Mouse (Mus musculus) cerebellum, adult (tissue): Measurements from ENCODE around the gene Gm3435.
"Not testable (repeated sequence)": the region's sequence is repeated elsewhere in the genome, so short reads cannot be mapped to it uniquely, and the experiment has no call there.

Source experiments
- ATAC-seq: cut with Nextera tagmentation; 2 replicates; pipeline ENCODE4 v1.9.2; 2017; ENCODE audit warnings: mild to moderate bottlenecking, moderate library complexity, mixed read lengths; ENCODE audit not compliant: insufficient number of reproducible peaks, low FRiP score, low TSS enrichment

The Gm3435 gene

DNA sequence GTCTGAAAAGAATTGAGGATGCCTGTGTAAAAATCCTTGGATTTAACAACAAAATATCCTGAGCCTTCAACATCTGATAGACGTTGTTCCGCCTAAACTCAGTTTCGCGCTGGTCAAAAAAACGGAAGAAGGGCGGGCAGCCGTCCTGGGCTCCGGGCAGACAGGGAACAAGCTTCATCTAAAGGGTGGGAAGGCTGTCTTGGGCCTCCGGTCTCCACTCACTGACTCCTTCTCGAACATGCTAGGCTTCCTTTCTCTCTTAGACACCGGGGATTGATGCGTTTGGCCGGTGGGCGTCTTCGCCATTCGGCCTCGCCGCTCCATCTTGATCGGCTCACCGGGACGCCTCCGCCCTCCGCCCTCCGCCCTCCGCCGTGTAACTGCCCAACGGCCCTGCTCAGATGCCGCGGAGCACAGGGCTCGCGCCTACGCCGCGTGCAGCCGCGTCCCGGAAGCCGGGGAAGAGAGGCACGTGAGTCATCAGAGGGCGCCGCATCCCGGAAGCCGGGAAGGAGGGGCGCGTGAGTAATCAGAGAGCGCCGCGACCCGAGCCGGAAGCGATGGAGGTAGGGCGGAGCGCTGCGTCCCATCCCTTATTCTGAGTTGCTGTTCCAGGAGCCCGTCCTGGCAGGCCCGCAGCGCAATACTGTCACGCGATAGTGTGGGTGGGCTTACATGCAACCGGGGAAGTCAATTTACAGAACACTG, at the start of gene Gm3435:
TSS of gene Gm3435 (plus strand) at position 471 of the 708 bp plus-strand sequence.
- ATAC-seq, result peak; percentile 95

DNA sequence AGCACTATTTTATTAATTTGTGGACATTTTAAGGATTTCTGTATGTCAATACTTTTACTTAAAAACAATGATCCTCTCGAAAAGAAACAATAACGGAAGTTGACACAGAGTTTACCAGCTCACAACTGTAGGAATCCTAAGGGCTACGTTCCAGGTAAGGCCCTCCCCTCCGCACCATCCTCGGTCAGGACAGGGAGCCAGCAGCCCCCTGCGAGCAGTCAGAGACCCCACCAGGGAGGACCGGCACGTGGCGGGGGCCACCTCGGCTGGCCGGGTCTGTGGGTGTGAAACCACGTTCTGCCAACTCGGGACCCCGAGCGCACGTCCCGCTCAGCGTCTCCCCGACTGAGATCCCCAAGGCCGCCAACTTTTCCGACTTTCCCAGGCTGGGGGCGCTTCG, 49.5 kb upstream of the Gm3435 start:
- ATAC-seq, result no peak

DNA sequence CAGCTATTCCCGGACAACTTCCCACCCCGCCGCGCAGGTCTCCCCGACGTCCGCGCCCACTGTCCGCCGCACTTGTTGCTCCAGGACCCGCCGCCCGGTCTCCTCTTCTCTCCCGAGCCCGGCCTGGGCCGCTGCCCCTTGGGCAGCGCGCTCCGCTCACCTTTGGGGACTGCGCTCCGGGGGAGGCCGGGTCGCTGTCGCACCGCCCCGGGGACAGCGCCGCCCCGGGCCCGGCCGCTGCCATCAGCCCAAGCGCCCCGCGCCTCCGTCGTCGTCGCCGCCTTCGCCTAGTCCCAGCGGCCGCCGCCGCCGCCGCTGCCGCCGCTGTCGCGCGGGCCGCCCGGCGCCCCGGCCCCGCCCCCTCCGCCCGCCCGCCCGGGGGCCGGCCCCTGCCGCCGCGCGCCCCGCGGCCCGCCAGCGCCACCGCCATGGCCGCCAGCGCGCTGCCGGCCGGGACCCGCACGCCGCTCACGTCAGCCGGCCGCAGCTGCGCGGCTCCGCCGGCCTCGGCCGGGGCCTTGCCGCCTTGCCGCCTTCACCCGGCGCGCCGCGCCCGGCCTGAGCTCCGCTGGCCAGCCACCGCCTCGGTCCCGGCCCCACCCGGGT, 48.9 kb upstream of the Gm3435 start, which contains the start of gene Phf10:
TSS of gene Phf10 (minus strand) at position 323 of the 606 bp plus-strand sequence.
- peak; percentile 87 for ATAC-seq

DNA sequence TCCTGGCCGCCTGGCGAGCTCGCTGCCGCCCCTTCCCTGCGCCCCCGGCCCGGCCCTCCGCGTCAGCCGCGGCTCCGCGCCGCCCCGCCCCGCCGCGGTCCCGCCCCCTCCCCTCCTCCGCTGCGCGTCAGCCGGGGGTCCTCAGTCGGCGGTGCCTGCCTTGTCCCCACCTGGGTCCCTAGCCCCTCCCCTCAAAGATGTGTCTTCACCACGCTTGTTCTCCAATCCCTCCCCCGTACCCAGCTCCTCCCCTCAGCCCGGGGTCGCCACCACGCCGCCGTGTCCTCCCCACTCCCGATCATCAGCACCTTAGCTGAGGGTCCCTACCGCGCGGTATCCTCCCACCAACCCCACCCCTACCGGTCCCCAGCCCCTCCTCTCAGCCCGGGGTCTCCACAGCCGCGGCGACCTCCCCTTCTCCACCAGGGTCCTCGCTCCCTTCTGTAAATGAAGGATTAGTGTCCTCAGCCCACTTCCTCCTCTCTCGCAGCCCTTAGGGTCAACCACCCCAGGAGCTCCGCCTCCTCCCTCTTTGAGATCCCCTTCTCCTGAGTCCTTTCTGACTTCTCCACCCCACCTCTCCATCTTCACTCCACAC, 48.3 kb upstream of the Gm3435 start:
- ATAC-seq, result peak; percentile 59

DNA sequence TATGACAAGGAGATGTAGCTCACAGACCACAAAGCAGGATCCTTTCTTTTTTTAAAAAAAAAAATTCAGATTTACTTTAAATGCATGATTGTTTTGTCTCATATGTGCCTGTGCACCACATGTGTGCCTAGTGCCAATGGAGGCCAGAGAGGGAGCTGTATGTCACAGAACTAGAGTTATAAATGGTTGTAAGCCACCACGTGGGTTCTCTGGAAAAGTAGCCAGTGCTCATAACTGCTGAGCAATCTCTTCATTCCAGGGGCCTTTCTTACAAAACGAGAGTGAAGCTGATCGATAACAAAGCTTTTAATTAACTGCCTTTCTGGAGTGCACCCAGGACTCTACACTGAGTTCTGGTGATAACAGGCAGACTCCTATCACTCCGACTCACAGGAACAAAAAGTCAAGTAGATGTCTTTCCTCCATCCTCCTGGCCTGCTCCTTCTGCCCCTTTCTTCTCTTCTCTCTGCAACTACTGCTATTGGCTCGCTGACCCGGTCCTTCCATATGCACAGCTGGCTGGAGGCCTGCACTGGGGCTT, 41.5 kb upstream of the Gm3435 start:
- ATAC-seq, result not testable (repeated sequence)

DNA sequence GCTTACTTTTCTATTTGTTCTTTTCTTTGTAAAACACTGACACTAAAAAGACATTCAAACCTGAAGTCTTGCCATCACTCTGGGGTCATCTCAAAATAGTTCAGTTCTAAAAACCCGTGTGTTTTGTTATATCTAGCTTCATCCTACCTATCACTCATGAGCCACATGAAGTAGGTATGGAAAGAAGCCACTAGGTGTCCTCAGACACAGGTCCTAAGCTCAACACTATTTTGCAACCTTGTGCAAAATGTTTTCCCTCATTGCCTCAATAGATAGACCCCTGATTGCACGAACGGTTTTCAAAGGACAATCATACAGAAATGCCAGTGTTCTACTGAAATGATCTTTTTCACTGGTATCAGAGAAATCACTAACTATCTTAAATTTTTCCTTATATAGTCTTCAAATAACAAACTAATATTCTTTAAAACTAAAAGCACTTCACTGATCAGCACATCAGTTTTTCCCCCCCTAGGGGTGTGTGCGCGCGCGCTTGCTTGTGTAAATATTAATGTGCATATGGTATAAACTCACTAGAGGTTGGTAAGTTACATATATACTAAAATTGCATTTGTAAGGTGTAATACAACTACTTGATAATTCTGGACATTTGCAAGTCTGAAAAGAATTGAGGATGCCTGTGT, 32.1 kb upstream of the Gm3435 start:
- peak; percentile 58; the same call in 1 of the 2 replicates for ATAC-seq

DNA sequence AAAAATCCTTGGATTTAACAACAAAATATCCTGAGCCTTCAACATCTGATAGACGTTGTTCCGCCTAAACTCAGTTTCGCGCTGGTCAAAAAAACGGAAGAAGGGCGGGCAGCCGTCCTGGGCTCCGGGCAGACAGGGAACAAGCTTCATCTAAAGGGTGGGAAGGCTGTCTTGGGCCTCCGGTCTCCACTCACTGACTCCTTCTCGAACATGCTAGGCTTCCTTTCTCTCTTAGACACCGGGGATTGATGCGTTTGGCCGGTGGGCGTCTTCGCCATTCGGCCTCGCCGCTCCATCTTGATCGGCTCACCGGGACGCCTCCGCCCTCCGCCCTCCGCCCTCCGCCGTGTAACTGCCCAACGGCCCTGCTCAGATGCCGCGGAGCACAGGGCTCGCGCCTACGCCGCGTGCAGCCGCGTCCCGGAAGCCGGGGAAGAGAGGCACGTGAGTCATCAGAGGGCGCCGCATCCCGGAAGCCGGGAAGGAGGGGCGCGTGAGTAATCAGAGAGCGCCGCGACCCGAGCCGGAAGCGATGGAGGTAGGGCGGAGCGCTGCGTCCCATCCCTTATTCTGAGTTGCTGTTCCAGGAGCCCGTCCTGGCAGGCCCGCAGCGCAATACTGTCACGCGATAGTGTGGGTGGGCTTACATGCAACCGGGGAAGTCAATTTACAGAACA, 31.5 kb upstream of the Gm3435 start, which contains the start of the genes 9030025P20Rik and Gm3417:
TSS of gene 9030025P20Rik (plus strand) at position 107 of the 677 bp plus-strand sequence.
TSS of gene Gm3417 (minus strand) at position 429 of the 677 bp plus-strand sequence.
- ATAC-seq, result peak; percentile 95

DNA sequence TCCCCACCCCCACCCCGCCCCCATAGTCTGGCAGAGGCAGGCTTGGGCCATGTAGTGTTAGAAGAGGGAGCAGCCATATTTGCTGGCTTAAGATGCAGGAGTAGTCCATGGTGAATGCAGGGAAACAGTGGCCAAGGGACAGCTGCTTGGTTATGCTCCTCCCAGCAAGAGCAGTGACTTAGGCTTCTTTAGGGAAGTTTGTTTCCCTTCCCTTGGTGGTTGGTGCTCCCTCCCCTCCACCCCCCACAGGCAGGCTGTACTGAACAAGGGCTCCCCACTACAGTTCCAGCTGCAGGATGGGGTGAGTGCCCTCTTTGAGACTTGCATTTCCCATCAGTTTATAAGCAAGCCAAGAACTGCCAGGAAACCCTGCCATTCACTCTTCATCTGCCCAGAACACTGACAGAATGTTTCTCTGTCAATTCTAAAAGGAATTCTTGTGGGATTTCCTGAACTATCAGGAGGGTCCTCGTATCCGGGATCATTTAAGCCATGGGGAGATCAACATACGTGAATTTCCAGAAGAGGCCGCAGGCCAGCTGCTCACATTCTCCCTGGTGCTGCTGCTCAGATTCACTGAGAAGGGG, 19.8 kb upstream of the Gm3435 start:
- not testable (repeated sequence) for ATAC-seq

DNA sequence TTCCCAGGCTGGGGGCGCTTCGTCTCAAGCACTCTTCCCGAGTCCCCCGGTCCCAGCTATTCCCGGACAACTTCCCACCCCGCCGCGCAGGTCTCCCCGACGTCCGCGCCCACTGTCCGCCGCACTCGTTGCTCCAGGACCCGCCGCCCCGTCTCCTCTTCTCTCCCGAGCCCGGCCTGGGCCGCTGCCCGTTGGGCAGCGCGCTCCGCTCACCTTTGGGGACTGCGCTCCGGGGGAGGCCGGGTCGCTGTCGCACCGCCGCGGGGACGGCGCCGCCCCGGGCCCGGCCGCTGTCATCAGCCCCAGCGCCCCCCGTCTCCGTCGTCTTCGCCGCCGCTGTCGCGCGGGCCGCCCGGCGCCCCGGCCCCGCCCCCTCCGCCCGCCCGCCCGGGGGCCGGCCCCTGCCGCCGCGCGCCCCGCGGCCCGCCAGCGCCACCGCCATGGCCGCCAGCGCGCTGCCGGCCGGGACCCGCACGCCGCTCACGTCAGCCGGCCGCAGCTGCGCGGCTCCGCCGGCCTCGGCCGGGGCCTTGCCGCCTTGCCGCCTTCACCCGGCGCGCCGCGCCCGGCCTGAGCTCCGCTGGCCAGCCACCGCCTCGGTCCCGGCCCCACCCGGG, 17.3 kb upstream of the Gm3435 start:
- peak; percentile 81 for ATAC-seq

DNA sequence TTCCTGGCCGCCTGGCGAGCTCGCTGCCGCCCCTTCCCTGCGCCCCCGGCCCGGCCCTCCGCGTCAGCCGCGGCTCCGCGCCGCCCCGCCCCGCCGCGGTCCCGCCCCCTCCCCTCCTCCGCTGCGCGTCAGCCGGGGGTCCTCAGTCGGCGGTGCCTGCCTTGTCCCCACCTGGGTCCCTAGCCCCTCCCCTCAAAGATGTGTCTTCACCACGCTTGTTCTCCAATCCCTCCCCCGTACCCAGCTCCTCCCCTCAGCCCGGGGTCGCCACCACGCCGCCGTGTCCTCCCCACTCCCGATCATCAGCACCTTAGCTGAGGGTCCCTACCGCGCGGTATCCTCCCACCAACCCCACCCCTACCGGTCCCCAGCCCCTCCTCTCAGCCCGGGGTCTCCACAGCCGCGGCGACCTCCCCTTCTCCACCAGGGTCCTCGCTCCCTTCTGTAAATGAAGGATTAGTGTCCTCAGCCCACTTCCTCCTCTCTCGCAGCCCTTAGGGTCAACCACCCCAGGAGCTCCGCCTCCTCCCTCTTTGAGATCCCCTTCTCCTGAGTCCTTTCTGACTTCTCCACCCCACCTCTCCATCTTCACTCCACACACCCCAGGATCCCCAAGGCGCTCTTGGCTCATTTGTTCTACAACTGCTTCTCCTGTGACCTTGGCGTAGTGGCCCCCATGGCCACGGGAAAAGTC, 16.7 kb upstream of the Gm3435 start:
- peak; percentile 38 for ATAC-seq

DNA sequence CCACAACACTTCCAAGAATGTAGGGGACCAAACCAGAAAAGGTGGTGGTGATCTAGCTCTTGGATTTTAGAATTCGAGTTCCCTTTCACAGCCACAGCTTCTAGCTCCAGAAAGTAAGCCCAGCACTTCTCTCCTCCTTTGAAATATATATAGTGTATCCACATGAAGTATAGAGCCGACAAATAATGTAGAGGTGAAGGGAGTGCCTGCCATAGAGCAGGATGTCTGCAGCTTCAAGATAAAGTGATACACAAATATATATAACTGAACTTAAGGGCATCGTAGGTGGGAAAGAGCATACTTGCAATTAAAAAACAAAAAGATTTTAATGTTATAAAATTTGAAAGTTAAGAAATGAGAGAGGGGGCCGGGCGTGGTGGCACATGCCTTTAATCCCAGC, 15.8 kb upstream of the Gm3435 start:
- ATAC-seq, result not testable (repeated sequence)

DNA sequence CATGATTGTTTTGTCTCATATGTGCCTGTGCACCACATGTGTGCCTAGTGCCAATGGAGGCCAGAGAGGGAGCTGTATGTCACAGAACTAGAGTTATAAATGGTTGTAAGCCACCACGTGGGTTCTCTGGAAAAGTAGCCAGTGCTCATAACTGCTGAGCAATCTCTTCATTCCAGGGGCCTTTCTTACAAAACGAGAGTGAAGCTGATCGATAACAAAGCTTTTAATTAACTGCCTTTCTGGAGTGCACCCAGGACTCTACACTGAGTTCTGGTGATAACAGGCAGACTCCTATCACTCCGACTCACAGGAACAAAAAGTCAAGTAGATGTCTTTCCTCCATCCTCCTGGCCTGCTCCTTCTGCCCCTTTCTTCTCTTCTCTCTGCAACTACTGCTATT, 9.9 kb upstream of the Gm3435 start:
- ATAC-seq, result not testable (repeated sequence)

DNA sequence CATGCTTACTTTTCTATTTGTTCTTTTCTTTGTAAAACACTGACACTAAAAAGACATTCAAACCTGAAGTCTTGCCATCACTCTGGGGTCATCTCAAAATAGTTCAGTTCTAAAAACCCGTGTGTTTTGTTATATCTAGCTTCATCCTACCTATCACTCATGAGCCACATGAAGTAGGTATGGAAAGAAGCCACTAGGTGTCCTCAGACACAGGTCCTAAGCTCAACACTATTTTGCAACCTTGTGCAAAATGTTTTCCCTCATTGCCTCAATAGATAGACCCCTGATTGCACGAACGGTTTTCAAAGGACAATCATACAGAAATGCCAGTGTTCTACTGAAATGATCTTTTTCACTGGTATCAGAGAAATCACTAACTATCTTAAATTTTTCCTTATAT, 888 bp upstream of the Gm3435 start:
- not testable (repeated sequence) for ATAC-seq

DNA sequence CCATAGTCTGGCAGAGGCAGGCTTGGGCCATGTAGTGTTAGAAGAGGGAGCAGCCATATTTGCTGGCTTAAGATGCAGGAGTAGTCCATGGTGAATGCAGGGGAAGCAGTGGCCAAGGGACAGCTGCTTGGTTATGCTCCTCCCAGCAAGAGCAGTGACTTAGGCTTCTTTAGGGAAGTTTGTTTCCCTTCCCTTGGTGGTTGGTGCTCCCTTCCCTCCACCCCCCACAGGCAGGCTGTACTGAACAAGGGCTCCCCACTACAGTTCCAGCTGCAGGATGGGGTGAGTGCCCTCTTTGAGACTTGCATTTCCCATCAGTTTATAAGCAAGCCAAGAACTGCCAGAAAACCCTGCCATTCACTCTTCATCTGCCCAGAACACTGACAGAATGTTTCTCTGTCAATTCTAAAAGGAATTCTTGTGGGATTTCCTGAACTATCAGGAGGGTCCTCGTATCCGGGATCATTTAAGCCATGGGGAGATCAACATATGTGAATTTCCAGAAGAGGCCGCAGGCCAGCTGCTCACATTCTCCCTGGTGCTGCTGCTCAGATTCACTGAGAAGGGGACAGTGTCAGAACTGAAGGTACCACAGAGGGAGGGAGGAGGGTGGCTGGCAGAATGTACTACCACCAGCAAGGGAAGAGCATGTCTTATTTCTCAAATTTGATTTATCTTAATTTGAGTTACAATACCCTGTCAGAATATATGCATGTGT, 11.7 kb downstream of the Gm3435 start:
- not testable (repeated sequence) for ATAC-seq

DNA sequence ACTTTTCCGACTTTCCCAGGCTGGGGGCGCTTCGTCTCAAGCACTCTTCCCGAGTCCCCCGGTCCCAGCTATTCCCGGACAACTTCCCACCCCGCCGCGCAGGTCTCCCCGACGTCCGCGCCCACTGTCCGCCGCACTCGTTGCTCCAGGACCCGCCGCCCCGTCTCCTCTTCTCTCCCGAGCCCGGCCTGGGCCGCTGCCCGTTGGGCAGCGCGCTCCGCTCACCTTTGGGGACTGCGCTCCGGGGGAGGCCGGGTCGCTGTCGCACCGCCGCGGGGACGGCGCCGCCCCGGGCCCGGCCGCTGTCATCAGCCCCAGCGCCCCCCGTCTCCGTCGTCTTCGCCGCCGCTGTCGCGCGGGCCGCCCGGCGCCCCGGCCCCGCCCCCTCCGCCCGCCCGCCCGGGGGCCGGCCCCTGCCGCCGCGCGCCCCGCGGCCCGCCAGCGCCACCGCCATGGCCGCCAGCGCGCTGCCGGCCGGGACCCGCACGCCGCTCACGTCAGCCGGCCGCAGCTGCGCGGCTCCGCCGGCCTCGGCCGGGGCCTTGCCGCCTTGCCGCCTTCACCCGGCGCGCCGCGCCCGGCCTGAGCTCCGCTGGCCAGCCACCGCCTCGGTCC, 14.0 kb downstream of the Gm3435 start:
- ATAC-seq, result peak; percentile 85

DNA sequence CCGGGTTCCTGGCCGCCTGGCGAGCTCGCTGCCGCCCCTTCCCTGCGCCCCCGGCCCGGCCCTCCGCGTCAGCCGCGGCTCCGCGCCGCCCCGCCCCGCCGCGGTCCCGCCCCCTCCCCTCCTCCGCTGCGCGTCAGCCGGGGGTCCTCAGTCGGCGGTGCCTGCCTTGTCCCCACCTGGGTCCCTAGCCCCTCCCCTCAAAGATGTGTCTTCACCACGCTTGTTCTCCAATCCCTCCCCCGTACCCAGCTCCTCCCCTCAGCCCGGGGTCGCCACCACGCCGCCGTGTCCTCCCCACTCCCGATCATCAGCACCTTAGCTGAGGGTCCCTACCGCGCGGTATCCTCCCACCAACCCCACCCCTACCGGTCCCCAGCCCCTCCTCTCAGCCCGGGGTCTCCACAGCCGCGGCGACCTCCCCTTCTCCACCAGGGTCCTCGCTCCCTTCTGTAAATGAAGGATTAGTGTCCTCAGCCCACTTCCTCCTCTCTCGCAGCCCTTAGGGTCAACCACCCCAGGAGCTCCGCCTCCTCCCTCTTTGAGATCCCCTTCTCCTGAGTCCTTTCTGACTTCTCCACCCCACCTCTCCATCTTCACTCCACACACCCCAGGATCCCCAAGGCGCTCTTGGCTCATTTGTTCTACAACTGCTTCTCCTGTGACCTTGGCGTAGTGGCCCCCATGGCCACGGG, 14.7 kb downstream of the Gm3435 start:
- peak; percentile 59 for ATAC-seq

DNA sequence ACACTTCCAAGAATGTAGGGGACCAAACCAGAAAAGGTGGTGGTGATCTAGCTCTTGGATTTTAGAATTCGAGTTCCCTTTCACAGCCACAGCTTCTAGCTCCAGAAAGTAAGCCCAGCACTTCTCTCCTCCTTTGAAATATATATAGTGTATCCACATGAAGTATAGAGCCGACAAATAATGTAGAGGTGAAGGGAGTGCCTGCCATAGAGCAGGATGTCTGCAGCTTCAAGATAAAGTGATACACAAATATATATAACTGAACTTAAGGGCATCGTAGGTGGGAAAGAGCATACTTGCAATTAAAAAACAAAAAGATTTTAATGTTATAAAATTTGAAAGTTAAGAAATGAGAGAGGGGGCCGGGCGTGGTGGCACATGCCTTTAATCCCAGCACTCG, 15.5 kb downstream of the Gm3435 start:
- not testable (repeated sequence) for ATAC-seq
